Mouse (Mus musculus): ENCODE measurements around the gene Eme1. TPM values are rescaled to one million over a fixed set of nuclear protein-coding genes. Genes with fewer than 3 reads are reported as not detected.
A peak's percentile ranks its signal among the peaks of the same experiment; 100 is the strongest.

Eme1 gene
- polyA plus RNA-seq, 1 experiment from 2014 or later, result 10.4 TPM

DNA sequence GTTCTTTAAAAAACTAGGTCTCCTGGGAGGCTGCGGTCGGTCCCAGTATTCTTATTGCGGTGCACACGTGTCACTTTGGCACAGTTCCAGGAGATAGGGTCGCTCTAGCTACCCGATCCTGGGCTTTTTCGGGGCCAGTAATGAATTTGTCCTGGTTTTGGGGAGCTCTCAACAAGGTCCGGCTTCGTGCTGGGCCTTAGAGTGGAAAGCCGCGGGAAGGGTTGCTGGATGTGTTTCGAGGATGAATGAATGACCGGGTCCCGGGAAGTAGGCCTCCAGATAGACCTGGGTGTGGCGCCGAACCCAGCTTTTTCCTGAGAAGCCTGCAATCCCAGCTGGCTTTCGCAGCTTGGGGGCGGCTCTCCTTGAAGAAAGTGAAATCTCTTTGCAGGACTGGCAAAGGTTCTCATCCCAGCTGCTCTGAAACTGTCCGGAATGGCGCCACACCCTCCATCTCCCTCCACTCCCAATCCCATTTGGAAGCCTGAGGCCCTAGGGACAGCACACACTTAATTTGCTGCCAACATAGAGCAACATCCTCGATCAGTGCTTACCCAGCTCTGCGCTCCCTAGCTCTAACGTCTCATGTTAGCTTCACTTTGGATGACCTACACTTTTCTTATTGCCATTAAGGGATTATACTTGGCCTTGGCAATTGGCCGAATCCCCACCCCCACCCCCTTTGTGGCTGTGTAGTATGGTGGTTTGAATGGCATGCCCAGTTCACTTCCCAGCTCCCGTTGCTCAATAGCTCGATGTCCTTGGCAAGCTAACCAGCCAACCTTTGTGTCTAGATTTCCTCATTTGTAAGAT lies 23.4 kb downstream of the Eme1 start:
- H3K27ac ChIP-seq (ENCODE audit: low read length), result peak overlapping the region; percentile 74
- H3K36me3 ChIP-seq (ENCODE audit: control insufficient read depth, insufficient read depth), result peaks cover 16% of the 10 kb centered on the region
- peak overlapping the region; percentile 94 for H3K4me2 ChIP-seq (ENCODE audit: low read depth, low read length)
- ATAC-seq (ENCODE audit: low read depth), result no peak; the same call in 1 of the 2 replicates
- H3K4me1 ChIP-seq (ENCODE audit: control insufficient read depth, low read depth, low read length), result peaks cover 7% of the 10 kb centered on the region
- H3K27me3 ChIP-seq (ENCODE audit: control insufficient read depth, insufficient read depth, low read depth, low read length), result no peaks in the 10 kb centered on the region
- H3K4me3 ChIP-seq (ENCODE audit: low read depth, low read length), result peak overlapping the region; percentile 97
- WGBS (ENCODE audit: insufficient replicate concordance), result 9% methylated on average over 26 of the region's 26 CpGs
- H3K9me3 ChIP-seq (replicated peaks; ENCODE audit: control insufficient read depth, low read length), result no peaks in the 10 kb centered on the region
- H3K9ac ChIP-seq (ENCODE audit: low read depth, low read length), result peak overlapping the region; percentile 86

DNA sequence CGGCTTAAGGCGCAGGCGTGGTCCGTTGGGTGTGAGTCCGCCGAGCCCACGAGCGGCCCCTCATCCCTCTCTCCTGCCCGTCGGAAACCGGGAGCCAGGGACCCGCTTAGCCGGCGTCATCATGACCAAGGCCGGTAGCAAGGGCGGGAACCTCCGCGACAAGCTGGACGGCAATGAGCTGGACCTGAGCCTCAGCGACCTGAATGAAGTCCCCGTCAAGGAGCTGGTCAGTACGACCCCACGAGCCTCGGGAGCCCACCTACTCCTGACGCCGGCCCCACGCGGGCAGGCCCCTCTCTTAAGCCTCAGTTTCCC lies 23.9 kb downstream of the Eme1 start:
- Histone ChIP-seq H3K9ac (ENCODE audit: low read depth, low read length) (peak overlapping the region; percentile 86), H3K4me2 (ENCODE audit: low read depth, low read length) (peak overlapping the region; percentile 94), H3K4me3 (ENCODE audit: low read depth, low read length) (peak overlapping the region; percentile 97), H3K9me3 (replicated peaks; ENCODE audit: control insufficient read depth, low read length) (no peaks in the 10 kb centered on the region), H3K27ac (ENCODE audit: low read length) (peak overlapping the region; percentile 74), H3K4me1 (ENCODE audit: control insufficient read depth, low read depth, low read length) (peaks cover 7% of the 10 kb centered on the region), H3K36me3 (ENCODE audit: control insufficient read depth, insufficient read depth) (peaks cover 11% of the 10 kb centered on the region), H3K27me3 (ENCODE audit: control insufficient read depth, insufficient read depth, low read depth, low read length) (no peaks in the 10 kb centered on the region)
- peak; percentile 47 for ATAC-seq (ENCODE audit: low read depth)
- WGBS (ENCODE audit: insufficient replicate concordance), result under 1% methylated on average over 19 of the region's 28 CpGs

DNA sequence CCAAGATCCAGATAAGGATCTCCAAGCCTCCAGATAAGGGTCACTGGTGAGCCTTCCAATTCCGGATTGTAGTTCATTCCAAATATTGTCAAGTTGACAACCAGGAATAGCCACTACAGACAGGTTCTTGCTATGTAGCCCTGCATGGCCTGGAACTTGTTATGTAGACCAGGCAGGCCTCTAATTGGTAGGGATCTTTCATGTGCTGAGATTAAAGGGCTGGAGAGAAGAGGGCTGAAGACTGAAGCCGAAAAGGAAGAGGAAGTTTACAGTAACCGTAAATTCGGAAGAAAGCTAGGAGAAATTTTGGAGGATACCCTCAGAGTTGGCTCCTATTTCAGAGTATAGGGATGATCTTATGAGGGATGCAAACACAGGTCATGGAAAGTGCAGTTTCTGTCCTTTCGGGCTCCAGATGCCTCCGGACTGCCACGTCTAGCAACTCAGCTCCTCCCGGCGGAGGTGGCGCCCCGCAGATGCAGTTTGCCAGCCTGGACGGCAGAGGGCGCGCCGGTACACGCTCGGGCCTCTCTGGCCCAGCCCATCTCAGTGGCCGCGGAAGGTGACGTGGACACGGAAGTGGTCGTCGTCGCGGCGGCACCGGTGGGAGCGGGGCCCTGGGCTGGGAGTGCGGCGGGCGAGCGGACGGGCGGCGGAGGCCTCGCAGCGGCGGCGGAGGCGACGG lies 24.4 kb downstream of the Eme1 start, which contains the start of gene Lrrc59:
Lrrc59 (plus strand) TSS at position 569 of the 685 bp plus-strand sequence.
- Histone ChIP-seq H3K4me3 (ENCODE audit: low read depth, low read length) (peak within 1 kb of the TSS; percentile 97), H3K4me2 (ENCODE audit: low read depth, low read length) (peak within 1 kb of the TSS; percentile 94), H3K36me3 (ENCODE audit: control insufficient read depth, insufficient read depth) (peaks cover 7% of the 10 kb centered on the region), H3K27me3 (ENCODE audit: control insufficient read depth, insufficient read depth, low read depth, low read length) (no peaks in the 10 kb centered on the region), H3K4me1 (ENCODE audit: control insufficient read depth, low read depth, low read length) (peaks cover 7% of the 10 kb centered on the region), H3K9me3 (replicated peaks; ENCODE audit: control insufficient read depth, low read length) (no peaks in the 10 kb centered on the region), H3K27ac (ENCODE audit: low read length) (peak within 1 kb of the TSS; percentile 74), H3K9ac (ENCODE audit: low read depth, low read length) (peak within 1 kb of the TSS; percentile 86)
- 2% methylated on average over 40 of the region's 41 CpGs for WGBS (ENCODE audit: insufficient replicate concordance)
- ATAC-seq (ENCODE audit: low read depth), result peak; percentile 96

DNA sequence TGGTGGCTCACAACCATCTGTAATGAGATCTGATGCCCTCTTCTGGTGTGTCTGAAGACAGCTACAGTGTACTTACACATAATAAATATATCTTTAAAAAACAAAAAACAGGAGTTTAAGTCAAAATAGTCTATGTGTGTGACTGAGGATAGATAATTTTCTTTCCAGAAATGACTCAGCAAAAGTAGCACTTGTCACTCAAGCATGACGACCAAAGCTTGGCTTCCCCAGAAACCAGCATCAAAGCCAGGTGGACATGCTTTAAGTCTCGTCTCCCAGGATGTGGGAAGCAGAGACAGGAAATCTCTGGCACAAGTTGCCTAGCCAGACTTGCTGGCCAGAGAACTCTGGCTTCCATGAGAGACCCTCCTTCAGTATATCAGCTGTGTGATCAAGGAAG lies 31.6 kb downstream of the Eme1 start:
- H3K27me3 ChIP-seq (ENCODE audit: control insufficient read depth, insufficient read depth, low read depth, low read length), result no peaks in the 10 kb centered on the region
- no peak overlapping the region for H3K4me2 ChIP-seq (ENCODE audit: low read depth, low read length)
- no peaks in the 10 kb centered on the region for H3K36me3 ChIP-seq (ENCODE audit: control insufficient read depth, insufficient read depth)
- H3K27ac ChIP-seq (ENCODE audit: low read length), result no peak overlapping the region
- H3K4me3 ChIP-seq (ENCODE audit: low read depth, low read length), result no peak overlapping the region
- H3K9ac ChIP-seq (ENCODE audit: low read depth, low read length), result no peak overlapping the region
- WGBS (ENCODE audit: insufficient replicate concordance), result 20% methylated on average over 2 of the region's 2 CpGs
- H3K9me3 ChIP-seq (replicated peaks; ENCODE audit: control insufficient read depth, low read length), result no peaks in the 10 kb centered on the region
- ATAC-seq (ENCODE audit: low read depth), result no peak
- H3K4me1 ChIP-seq (ENCODE audit: control insufficient read depth, low read depth, low read length), result no peaks in the 10 kb centered on the region

DNA sequence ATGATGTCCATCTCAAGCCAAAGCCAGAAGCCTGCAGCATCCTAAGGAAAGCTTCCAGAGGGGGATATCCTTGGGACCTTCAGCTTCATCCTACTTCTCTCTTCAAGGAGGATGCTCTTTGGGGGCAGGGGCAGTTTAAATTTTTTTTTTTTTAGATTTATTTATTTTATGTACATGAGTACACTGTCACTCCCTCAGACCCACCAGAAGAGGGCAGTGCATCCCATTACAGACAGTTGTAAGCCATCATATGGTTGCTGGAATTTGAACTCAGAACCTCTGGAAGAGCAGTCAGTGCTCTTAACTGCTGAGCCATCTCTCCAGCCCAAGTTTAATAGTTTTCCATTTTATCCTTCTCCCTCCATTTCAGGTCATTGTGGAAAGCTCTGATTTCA lies 32.3 kb downstream of the Eme1 start:
- no peak overlapping the region for H3K4me3 ChIP-seq (ENCODE audit: low read depth, low read length)
- no peaks in the 10 kb centered on the region for H3K4me1 ChIP-seq (ENCODE audit: control insufficient read depth, low read depth, low read length)
- H3K9ac ChIP-seq (ENCODE audit: low read depth, low read length), result no peak overlapping the region
- no peaks in the 10 kb centered on the region for H3K36me3 ChIP-seq (ENCODE audit: control insufficient read depth, insufficient read depth)
- H3K9me3 ChIP-seq (replicated peaks; ENCODE audit: control insufficient read depth, low read length), result no peaks in the 10 kb centered on the region
- no peak overlapping the region for H3K27ac ChIP-seq (ENCODE audit: low read length)
- no peak overlapping the region for H3K4me2 ChIP-seq (ENCODE audit: low read depth, low read length)
- no peak for ATAC-seq (ENCODE audit: low read depth)
- no peaks in the 10 kb centered on the region for H3K27me3 ChIP-seq (ENCODE audit: control insufficient read depth, insufficient read depth, low read depth, low read length)

DNA sequence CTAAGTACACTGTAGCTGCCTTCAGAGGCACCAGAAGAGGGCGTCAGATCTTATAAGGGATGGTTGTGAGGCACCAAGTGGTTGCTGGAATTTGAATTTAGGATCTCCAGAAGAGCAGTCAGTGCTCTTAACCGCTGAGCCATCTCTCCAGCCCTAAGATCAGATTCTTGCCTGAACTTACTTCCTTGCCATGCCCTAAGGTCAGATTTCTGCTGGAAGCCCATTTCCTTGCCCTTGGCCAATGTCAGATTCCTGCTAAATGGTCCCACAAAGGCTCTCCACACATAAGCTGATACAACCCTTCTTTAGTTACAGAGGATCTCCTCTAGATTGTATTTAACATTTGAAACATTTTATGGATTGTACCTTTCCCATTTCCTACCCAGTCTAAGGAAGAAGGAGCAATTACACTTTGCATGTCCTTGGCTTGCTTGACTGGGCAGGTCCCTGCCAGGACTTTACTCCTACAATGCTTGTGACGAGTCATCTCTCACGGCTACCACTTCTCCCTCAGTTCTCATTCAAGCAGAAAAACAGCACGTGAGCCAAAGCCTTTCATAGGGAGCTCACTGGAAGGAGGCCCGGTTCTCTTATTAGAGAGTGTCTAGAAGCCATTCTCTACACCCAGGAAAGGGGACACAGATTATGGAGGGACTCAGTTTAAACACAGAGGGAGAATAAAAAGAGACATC lies 32.9 kb downstream of the Eme1 start:
- 43% methylated on average over 6 of the region's 6 CpGs for WGBS (ENCODE audit: insufficient replicate concordance)

DNA sequence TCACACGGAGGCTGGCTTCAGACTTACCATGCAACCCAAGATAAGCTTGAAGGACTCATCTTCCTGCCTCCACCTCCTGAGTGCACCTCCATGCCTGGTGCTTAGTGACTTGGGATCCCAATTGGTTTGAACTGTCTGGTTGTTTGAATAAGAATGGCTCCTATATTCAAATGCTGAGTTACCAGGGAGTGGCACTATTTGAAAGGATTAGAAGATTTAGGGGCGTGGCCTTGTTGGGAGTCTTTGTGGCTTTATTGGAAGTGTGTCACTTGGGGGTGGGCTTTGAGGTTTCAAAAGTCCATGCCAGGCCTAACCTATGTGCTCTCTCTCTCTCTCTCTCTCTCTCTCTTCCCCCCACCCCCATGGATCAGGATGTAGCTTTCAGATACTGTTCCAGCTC lies 36.1 kb downstream of the Eme1 start:
- H3K4me2 ChIP-seq (ENCODE audit: low read depth, low read length), result no peak overlapping the region
- H3K9me3 ChIP-seq (replicated peaks; ENCODE audit: control insufficient read depth, low read length), result no peaks in the 10 kb centered on the region
- H3K4me1 ChIP-seq (ENCODE audit: control insufficient read depth, low read depth, low read length), result no peaks in the 10 kb centered on the region
- 65% methylated on average over 2 of the region's 2 CpGs for WGBS (ENCODE audit: insufficient replicate concordance)
- no peaks in the 10 kb centered on the region for H3K27me3 ChIP-seq (ENCODE audit: control insufficient read depth, insufficient read depth, low read depth, low read length)
- no peak overlapping the region for H3K9ac ChIP-seq (ENCODE audit: low read depth, low read length)
- ATAC-seq (ENCODE audit: low read depth), result no peak
- no peaks in the 10 kb centered on the region for H3K36me3 ChIP-seq (ENCODE audit: control insufficient read depth, insufficient read depth)
- H3K4me3 ChIP-seq (ENCODE audit: low read depth, low read length), result no peak overlapping the region
- H3K27ac ChIP-seq (ENCODE audit: low read length), result no peak overlapping the region

More for the DNA sequence above, 32.9 kb downstream of the Eme1 start:
- Histone ChIP-seq H3K9me3 (replicated peaks; ENCODE audit: control insufficient read depth, low read length) (no peaks in the 10 kb centered on the region), H3K4me3 (ENCODE audit: low read depth, low read length) (no peak overlapping the region), H3K4me2 (ENCODE audit: low read depth, low read length) (no peak overlapping the region), H3K9ac (ENCODE audit: low read depth, low read length) (no peak overlapping the region), H3K27me3 (ENCODE audit: control insufficient read depth, insufficient read depth, low read depth, low read length) (no peaks in the 10 kb centered on the region), H3K4me1 (ENCODE audit: control insufficient read depth, low read depth, low read length) (no peaks in the 10 kb centered on the region), H3K36me3 (ENCODE audit: control insufficient read depth, insufficient read depth) (no peaks in the 10 kb centered on the region), H3K27ac (ENCODE audit: low read length) (no peak overlapping the region)
- no peak for ATAC-seq (ENCODE audit: low read depth)

DNA sequence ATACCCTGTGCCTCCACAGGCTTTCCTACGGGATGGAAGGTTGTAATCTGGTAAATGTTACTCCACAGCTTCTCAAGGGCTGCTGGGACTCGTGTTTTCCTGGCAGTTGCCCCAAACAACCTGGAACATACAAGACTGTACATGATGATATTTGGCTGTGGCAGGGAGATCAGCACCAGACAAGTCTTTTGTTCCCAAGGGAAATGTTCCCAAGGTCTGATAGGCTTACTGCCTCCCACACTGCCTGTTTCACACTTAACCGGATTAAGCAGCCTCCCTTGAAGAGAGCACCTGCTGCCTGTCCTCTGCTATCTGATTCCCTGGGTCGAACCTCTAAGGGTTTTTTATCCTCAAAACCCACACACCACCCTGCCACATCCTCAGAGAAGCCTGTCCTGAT lies 38.3 kb downstream of the Eme1 start:
- Histone ChIP-seq H3K9me3 (replicated peaks; ENCODE audit: control insufficient read depth, low read length) (no peaks in the 10 kb centered on the region), H3K4me1 (ENCODE audit: control insufficient read depth, low read depth, low read length) (no peaks in the 10 kb centered on the region), H3K27me3 (ENCODE audit: control insufficient read depth, insufficient read depth, low read depth, low read length) (no peaks in the 10 kb centered on the region), H3K9ac (ENCODE audit: low read depth, low read length) (no peak overlapping the region), H3K4me2 (ENCODE audit: low read depth, low read length) (no peak overlapping the region), H3K36me3 (ENCODE audit: control insufficient read depth, insufficient read depth) (no peaks in the 10 kb centered on the region), H3K27ac (ENCODE audit: low read length) (no peak overlapping the region), H3K4me3 (ENCODE audit: low read depth, low read length) (no peak overlapping the region)
- WGBS (ENCODE audit: insufficient replicate concordance), result 29% methylated on average over 4 of the region's 4 CpGs
- no peak for ATAC-seq (ENCODE audit: low read depth)

DNA sequence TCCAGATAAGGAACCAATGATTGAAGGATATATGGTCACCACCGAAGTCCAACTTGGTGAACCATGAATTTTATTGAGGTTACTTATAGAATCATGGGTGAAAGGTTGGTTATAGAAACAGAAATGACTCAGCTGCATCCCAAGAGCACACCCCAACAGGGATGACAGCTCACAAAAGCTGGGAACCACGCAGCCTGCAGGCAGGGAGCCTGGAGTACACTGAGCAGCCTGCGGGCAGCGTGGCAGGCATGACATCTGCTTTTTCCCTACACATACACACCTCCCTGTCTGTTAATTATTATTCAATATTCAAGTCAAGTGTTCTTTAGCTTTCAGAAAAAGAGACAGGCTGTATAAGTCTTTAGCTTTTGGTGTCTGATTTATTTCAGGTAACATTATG lies 39.2 kb downstream of the Eme1 start:
- ATAC-seq (ENCODE audit: low read depth), result no peak
- Histone ChIP-seq H3K4me2 (ENCODE audit: low read depth, low read length) (no peak overlapping the region), H3K9me3 (replicated peaks; ENCODE audit: control insufficient read depth, low read length) (no peaks in the 10 kb centered on the region), H3K27me3 (ENCODE audit: control insufficient read depth, insufficient read depth, low read depth, low read length) (no peaks in the 10 kb centered on the region), H3K9ac (ENCODE audit: low read depth, low read length) (no peak overlapping the region), H3K36me3 (ENCODE audit: control insufficient read depth, insufficient read depth) (no peaks in the 10 kb centered on the region), H3K27ac (ENCODE audit: low read length) (no peak overlapping the region), H3K4me1 (ENCODE audit: control insufficient read depth, low read depth, low read length) (no peaks in the 10 kb centered on the region), H3K4me3 (ENCODE audit: low read depth, low read length) (no peak overlapping the region)
- WGBS (ENCODE audit: insufficient replicate concordance), result 70% methylated on average over 4 of the region's 4 CpGs

Measured in liver, embryonic 16.5 days (tissue).